Mouse (Mus musculus): ENCODE results near the gene Tmem56.

DNA sequence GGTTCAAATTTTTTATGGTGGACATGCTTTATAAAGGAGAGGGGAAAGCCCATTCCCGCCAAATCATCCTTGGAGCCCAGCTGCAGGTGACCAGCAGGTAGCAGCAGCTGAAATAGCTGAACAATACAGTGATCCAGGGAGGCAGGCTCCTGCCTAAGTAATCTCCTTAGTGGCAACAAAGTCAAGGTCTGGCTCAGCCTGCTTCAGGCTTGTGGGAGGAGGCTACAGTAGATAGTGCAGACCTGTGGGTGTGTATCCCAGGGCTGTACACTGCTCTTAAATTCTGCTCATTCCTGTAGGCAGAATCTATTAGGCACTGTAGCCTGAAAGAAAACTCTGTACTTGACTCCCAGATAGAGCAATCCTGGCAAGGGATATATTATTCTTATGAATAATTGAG, 38.0 kb upstream of the Tmem56 start:
- TF ChIP-seq TAL1 (IDR thresholded peaks at IDR 0.05; ENCODE audit: low read length), result no peak
- TF ChIP-seq GATA1 (IDR thresholded peaks at IDR 0.05; ENCODE audit: low read length), result no peak
